In the genomic region with DNA sequence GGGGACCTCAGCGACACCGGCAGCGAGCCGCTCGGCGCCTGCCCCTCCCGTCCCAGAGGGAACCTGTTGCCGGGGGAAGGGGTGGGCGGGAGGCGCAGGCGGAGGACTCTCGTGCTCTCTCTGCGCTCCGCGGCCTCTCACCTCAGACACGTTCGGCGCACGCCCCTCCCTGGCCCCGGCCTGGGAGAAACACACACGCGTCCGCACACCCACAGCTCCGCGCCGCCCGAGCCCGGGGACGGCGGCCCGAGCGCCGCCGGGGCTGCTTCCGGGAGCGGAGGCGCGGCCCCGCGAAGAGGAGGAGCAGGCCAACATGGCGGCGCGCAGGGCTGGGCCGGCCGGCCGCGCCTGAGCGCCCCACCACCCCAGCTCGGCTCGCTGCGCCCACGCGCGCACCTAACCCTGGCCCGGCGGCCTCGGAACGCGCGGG, we compare ENCODE assay signal across 7 mouse cellular contexts. TPM values are rescaled to one million over a fixed set of nuclear protein-coding genes. Genes with fewer than 3 reads are reported as not detected.
A peak's percentile ranks its signal among the peaks of the same experiment; 100 is the strongest.
DNase-seq lines count a peak whose midpoint lies in the region; ATAC-seq lines count a peak whose summit lies in the region.

TSS of gene Usp24 (plus strand) at position 293 of the 430 bp plus-strand sequence.

- peak; percentile 85 for DNase-seq in adrenal gland, postnatal 14 days
- DNase-seq in heart, adult 11 months: peak; percentile 99
- peak; percentile 79 for DNase-seq in kidney, adult 11 months
- DNase-seq in skeletal muscle tissue, adult 2 months (ENCODE audit: low read depth, low spot score): peak; percentile 46

- under 1% methylated on average over 56 of the region's 60 CpGs for whole genome bisulfite sequencing in embryonic facial prominence, embryonic 12.5 days
- 2% methylated on average over 54 of the region's 60 CpGs for WGBS in limb, embryonic 12.5 days
- under 1% methylated on average over 56 of the region's 60 CpGs for WGBS in midbrain, embryonic 13.5 days

- H3K4me1 ChIP-seq in embryonic facial prominence, embryonic 12.5 days: peaks cover 25% of the 10 kb centered on the region
- H3K4me1 ChIP-seq in limb, embryonic 12.5 days (replicated peaks): peaks cover 32% of the 10 kb centered on the region
- peaks cover 40% of the 10 kb centered on the region for H3K4me1 ChIP-seq in midbrain, embryonic 13.5 days (replicated peaks)

- no peaks in the 10 kb centered on the region for H3K27me3 ChIP-seq in embryonic facial prominence, embryonic 12.5 days
- no peaks in the 10 kb centered on the region for H3K27me3 ChIP-seq in limb, embryonic 12.5 days
- H3K27me3 ChIP-seq in midbrain, embryonic 13.5 days: no peaks in the 10 kb centered on the region

- peak within 1 kb of the TSS; percentile 86 for H3K4me2 ChIP-seq in embryonic facial prominence, embryonic 12.5 days (replicated peaks)
- peak within 1 kb of the TSS; percentile 70 for H3K4me2 ChIP-seq in limb, embryonic 12.5 days
- peak within 1 kb of the TSS; percentile 90 for H3K4me2 ChIP-seq in midbrain, embryonic 13.5 days (replicated peaks)

- peak within 1 kb of the TSS; percentile 94 for H3K4me3 ChIP-seq in embryonic facial prominence, embryonic 12.5 days
- peak within 1 kb of the TSS; percentile 92 for H3K4me3 ChIP-seq in limb, embryonic 12.5 days (replicated peaks)
- H3K4me3 ChIP-seq in midbrain, embryonic 13.5 days (replicated peaks): peak within 1 kb of the TSS; percentile 94

- no peaks in the 10 kb centered on the region for H3K9me3 ChIP-seq in embryonic facial prominence, embryonic 12.5 days
- no peaks in the 10 kb centered on the region for H3K9me3 ChIP-seq in limb, embryonic 12.5 days
- no peaks in the 10 kb centered on the region for H3K9me3 ChIP-seq in midbrain, embryonic 13.5 days

- peak; percentile 80 for ATAC-seq in embryonic facial prominence, embryonic 12.5 days (ENCODE audit: insufficient number of reproducible peaks, insufficient read depth, low FRiP score, low TSS enrichment)
- ATAC-seq in limb, embryonic 12.5 days (ENCODE audit: insufficient number of reproducible peaks, insufficient read depth, low FRiP score, low TSS enrichment, low read depth): peak; percentile 83
- peak; percentile 93 for ATAC-seq in midbrain, embryonic 13.5 days

- H3K36me3 ChIP-seq in embryonic facial prominence, embryonic 12.5 days: no peaks in the 10 kb centered on the region
- H3K36me3 ChIP-seq in limb, embryonic 12.5 days: no peaks in the 10 kb centered on the region
- H3K36me3 ChIP-seq in midbrain, embryonic 13.5 days: no peaks in the 10 kb centered on the region

- peak within 1 kb of the TSS; percentile 96 for H3K9ac ChIP-seq in embryonic facial prominence, embryonic 12.5 days
- H3K9ac ChIP-seq in limb, embryonic 12.5 days (replicated peaks): peak within 1 kb of the TSS; percentile 97
- peak within 1 kb of the TSS; percentile 92 for H3K9ac ChIP-seq in midbrain, embryonic 13.5 days (replicated peaks)

- H3K27ac ChIP-seq in embryonic facial prominence, embryonic 12.5 days: peak within 1 kb of the TSS; percentile 95
- H3K27ac ChIP-seq in limb, embryonic 12.5 days: peak within 1 kb of the TSS; percentile 95
- H3K27ac ChIP-seq in midbrain, embryonic 13.5 days: peak within 1 kb of the TSS; percentile 94

RNA-seq across cellular contexts. Expression of gene Usp24, which starts in this region (rescaled TPM):
- total RNA-seq in adrenal gland, postnatal 14 days (2021): 39.3 and 43.9 TPM in 2 replicates
- 12.0 and 13.2 TPM in 2 replicates for polyA plus RNA-seq in embryonic facial prominence, embryonic 12.5 days (2016; fragmentation: Nextera tagmentation; extraction: Ambion mirVana)
- 11.2 and 12.4 TPM in 2 replicates for polyA plus RNA-seq in limb, embryonic 12.5 days (2016; fragmentation: Nextera tagmentation; extraction: Ambion mirVana)
- polyA plus RNA-seq in midbrain, embryonic 13.5 days (2015; fragmentation: Nextera tagmentation; extraction: Ambion mirVana): 7.5 and 9.1 TPM in 2 replicates

Comparison
In these comparisons a context has a peak if more than half of its experiments do, and no peak if none do; other contexts are left out.
1. Peak in every context shown above with its lines: DNase-seq, ATAC-seq, H3K4me3 ChIP-seq and H3K27ac ChIP-seq.
2. DNase-seq: peak in every context shown above with its lines; median percentile 99 in heart, adult 11 months; 85 in adrenal gland, postnatal 14 days; 79 in kidney, adult 11 months; 46 in skeletal muscle tissue, adult 2 months.